Mouse (Mus musculus) forebrain, embryonic 11.5 days (tissue): ENCODE measurements around the gene Mpped2. TPM values are rescaled to one million over a fixed set of nuclear protein-coding genes. Genes with fewer than 3 reads are reported as not detected.

Source experiments
- ATAC-seq: fragments of 200-750 bp; cut with Nextera tagmentation; replicated peaks from 2 replicates; pipeline ENCODE4 v1.8.0; 2017; ENCODE audit warnings: moderate TSS enrichment; ENCODE audit not compliant: low FRiP score
- DNase-seq: peaks from one replicate; pipeline ENCODE4 v3.0.0-alpha.2; 2017; ENCODE audit warnings: low spot score
- H3K27ac ChIP-seq: fragments of 300-500 bp; sonication (generic); 2 replicates; pipeline ENCODE4 v1.5.1; 2014; ENCODE audit warnings: low read depth, low read length
- H3K27me3 ChIP-seq: fragments of 300-500 bp; sonication (generic); 2 replicates; pipeline ENCODE4 v1.6.1; 2014; ENCODE audit warnings: mild to moderate bottlenecking, low read length, mixed read lengths; ENCODE audit not compliant: control insufficient read depth, insufficient read depth
- H3K36me3 ChIP-seq: fragments of 300-500 bp; sonication (generic); 2 replicates; pipeline ENCODE4 v1.6.1; 2014; ENCODE audit warnings: mild to moderate bottlenecking, low read length, moderate library complexity, mixed read lengths; ENCODE audit not compliant: control insufficient read depth, insufficient read depth
- H3K4me1 ChIP-seq: fragments of 300-500 bp; sonication (generic); replicated peaks from 2 replicates; pipeline ENCODE4 v1.6.1; 2014; ENCODE audit warnings: low read length, mixed read lengths; ENCODE audit not compliant: control insufficient read depth, insufficient read depth
- H3K4me2 ChIP-seq: fragments of 300-500 bp; sonication (generic); 2 replicates; pipeline ENCODE4 v1.6.1; 2014; ENCODE audit warnings: low read depth, mild to moderate bottlenecking, low read length, moderate library complexity, mixed read lengths; ENCODE audit not compliant: severe bottlenecking
- H3K4me3 ChIP-seq: fragments of 300-500 bp; sonication (generic); 2 replicates; pipeline ENCODE4 v1.5.1; 2014; ENCODE audit warnings: low read depth, low read length
- H3K9ac ChIP-seq: fragments of 300-500 bp; sonication (generic); 2 replicates; pipeline ENCODE4 v1.6.1; 2014; ENCODE audit warnings: low read length
- H3K9me3 ChIP-seq: fragments of 300-500 bp; sonication (generic); 2 replicates; pipeline ENCODE4 v1.6.1; 2016; ENCODE audit warnings: low read length, mixed read lengths; ENCODE audit not compliant: control insufficient read depth
- WGBS: fragments of 180-500 bp; shearing (Covaris S2); extraction: QIAGEN DNeasy Blood & Tissue Kit; methylation state at CpG from one replicate; pipeline ENCODE4 v1.1.7; 2014; 5-methylcytosine and 5-hydroxymethylcytosine counted together
- polyA plus RNA-seq: library from polyadenylated mRNA; unstranded; fragments of >200 nt; fragmentation: Nextera tagmentation; extraction: Ambion mirVana; gene quantifications from 2 replicates; pipeline ENCODE4 v1.2.1, GENCODE M21; 2014

Mpped2 gene
- polyA plus RNA-seq, 1 experiment from 2014 or later = 102 TPM

- no peak overlapping the region for H3K27ac ChIP-seq
- ATAC-seq (no peak), DNase-seq (no peak)
- no peaks in the 10 kb centered on the region for H3K9me3 ChIP-seq
- no peak overlapping the region for H3K4me3 ChIP-seq
- no peaks in the 10 kb centered on the region for H3K36me3 ChIP-seq
- no peaks in the 10 kb centered on the region for H3K4me1 ChIP-seq
- H3K4me2 ChIP-seq = no peak overlapping the region
- 87% methylated on average over 8 of the region's 8 CpGs for WGBS
- H3K27me3 ChIP-seq = no peaks in the 10 kb centered on the region
- no peak overlapping the region for H3K9ac ChIP-seq
These were observed 18.8 kb upstream of the Mpped2 start for GRCm38 (mm10) chr2:106674319-106674718.

DNA sequence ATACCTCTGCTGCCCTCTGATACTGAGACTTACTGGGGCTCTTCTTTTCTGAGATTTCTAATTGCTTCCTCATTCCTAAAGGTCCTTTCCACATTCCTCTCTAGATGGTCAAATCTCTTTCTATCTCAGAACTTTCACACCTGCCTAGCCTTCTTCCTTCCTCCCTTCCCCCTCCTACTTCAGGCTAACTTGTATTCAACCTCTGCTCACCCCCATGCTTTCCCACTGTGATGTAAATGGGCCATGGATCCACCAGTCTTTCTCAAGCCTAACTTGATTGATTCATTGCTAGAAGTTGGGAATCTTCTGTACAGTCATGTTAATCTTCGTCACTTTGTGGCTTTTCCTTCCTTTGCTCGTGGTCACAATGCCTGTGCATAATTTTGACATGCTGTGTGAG is 15.6 kb upstream of the Mpped2 start:
- H3K4me2 ChIP-seq = no peak overlapping the region
- no peaks in the 10 kb centered on the region for H3K4me1 ChIP-seq
- H3K27me3 ChIP-seq = no peaks in the 10 kb centered on the region
- DNase-seq (no peak), ATAC-seq (no peak)
- no peak overlapping the region for H3K9ac ChIP-seq
- H3K36me3 ChIP-seq = no peaks in the 10 kb centered on the region
- no peak overlapping the region for H3K4me3 ChIP-seq
- no peaks in the 10 kb centered on the region for H3K9me3 ChIP-seq
- no peak overlapping the region for H3K27ac ChIP-seq
- WGBS = 67% methylated on average over 2 of the region's 2 CpGs

DNA sequence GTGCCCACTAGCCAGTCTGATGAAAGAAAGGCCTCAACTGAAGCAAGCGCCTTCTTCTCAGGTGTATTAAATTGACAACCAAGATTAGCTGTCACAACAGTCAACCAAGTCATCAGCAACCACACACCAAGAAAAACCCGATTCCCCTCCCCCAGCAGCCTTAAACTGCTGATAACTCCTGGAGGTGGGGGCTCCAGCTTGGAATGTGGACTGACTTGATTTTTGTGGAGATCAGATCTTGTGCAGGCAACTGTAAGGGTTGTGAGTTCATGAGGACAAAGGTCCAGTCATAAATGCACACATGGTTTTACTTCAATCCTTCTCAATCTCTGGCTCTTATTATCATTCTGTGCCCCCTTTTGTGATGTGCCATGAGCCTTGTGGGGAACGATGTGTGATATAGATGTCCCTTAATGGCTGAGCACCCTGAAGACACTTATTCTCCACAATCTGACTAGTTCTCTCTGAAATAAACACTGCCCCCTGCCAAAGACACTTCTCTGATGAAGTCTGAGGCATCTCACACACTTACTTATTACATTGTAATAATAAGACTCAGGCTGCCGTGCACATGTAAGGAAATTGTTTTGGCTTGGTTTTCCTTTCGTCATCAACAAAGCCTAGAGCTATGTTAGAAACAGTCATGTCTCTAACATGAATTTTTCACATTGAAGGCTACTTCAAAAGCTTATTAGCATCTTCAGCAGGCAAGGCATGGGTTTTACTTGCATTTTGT is 13.2 kb upstream of the Mpped2 start:
- WGBS = 84% methylated on average over 5 of the region's 5 CpGs

GRCm38 (mm10) chr2:106683185-106683831 is 9.8 kb upstream of the Mpped2 start:
- Histone ChIP-seq H3K27ac (no peak overlapping the region), H3K27me3 (no peaks in the 10 kb centered on the region), H3K36me3 (no peaks in the 10 kb centered on the region), H3K9me3 (no peaks in the 10 kb centered on the region), H3K4me3 (no peak overlapping the region), H3K4me2 (no peak overlapping the region), H3K4me1 (no peaks in the 10 kb centered on the region), H3K9ac (no peak overlapping the region)
- DNase-seq (no peak), ATAC-seq (peak; percentile 49; the same call in 1 of the 2 replicates)
- WGBS = 41% methylated on average over 9 of the region's 9 CpGs

More for the DNA sequence above, 13.2 kb upstream of the Mpped2 start:
- no peak overlapping the region for H3K4me2 ChIP-seq
- no peak overlapping the region for H3K27ac ChIP-seq
- H3K9me3 ChIP-seq = no peaks in the 10 kb centered on the region
- ATAC-seq = no peak
- no peaks in the 10 kb centered on the region for H3K27me3 ChIP-seq
- no peak for DNase-seq
- H3K9ac ChIP-seq = no peak overlapping the region
- no peak overlapping the region for H3K4me3 ChIP-seq
- no peaks in the 10 kb centered on the region for H3K36me3 ChIP-seq
- no peaks in the 10 kb centered on the region for H3K4me1 ChIP-seq

DNA sequence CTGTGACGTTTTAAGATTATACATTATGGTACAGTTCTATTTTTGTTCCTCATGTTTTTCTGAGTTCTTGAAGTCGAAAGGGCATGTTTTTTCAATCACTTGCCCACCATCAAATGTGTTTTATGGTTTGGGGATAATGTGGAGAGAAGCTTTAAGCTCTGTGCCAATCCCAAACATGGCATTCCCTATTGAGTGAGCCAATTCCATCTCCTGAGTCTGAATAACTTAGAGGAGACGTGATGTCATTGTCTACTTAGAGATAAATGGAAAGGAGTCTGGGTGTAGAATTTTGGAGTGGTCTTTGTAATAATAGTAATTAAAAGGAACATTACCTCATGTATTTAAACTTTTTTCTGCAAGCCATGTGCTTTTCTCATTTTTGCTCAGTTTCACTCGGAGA is 9.2 kb upstream of the Mpped2 start:
- no peak overlapping the region for H3K4me3 ChIP-seq
- no peaks in the 10 kb centered on the region for H3K36me3 ChIP-seq
- ATAC-seq = no peak
- no peaks in the 10 kb centered on the region for H3K27me3 ChIP-seq
- no peak overlapping the region for H3K9ac ChIP-seq
- H3K4me2 ChIP-seq = no peak overlapping the region
- no peak for DNase-seq
- H3K9me3 ChIP-seq = no peaks in the 10 kb centered on the region
- WGBS = 61% methylated on average over 4 of the region's 4 CpGs
- no peak overlapping the region for H3K27ac ChIP-seq
- no peaks in the 10 kb centered on the region for H3K4me1 ChIP-seq

GRCm38 (mm10) chr2:106691753-106692363 is 1.2 kb upstream of the Mpped2 start:
- Histone ChIP-seq H3K4me1 (peaks cover 9% of the 10 kb centered on the region; the same call in 1 of the 2 replicates), H3K9me3 (no peaks in the 10 kb centered on the region), H3K27ac (peak overlapping the region; percentile 1; the same call in 1 of the 2 replicates), H3K4me3 (no peak overlapping the region), H3K9ac (0 out of 2 replicates have a peak overlapping the region, but pooled peaks have one; percentile 9), H3K27me3 (no peaks in the 10 kb centered on the region), H3K36me3 (no peaks in the 10 kb centered on the region), H3K4me2 (peak overlapping the region; percentile 97; the same call in 1 of the 2 replicates)
- DNase-seq = no peak
- WGBS = 3% methylated on average over 6 of the region's 6 CpGs
- ATAC-seq = no peak

- under 1% methylated on average over 14 of the region's 14 CpGs for WGBS
- DNase-seq (peak; percentile 56), ATAC-seq (no peak)
- Histone ChIP-seq H3K27me3 (no peaks in the 10 kb centered on the region), H3K4me3 (peak overlapping the region; percentile 84), H3K36me3 (no peaks in the 10 kb centered on the region), H3K9ac (peak overlapping the region; percentile 98; the same call in 1 of the 2 replicates), H3K27ac (peak overlapping the region; percentile 98; the same call in 1 of the 2 replicates), H3K4me2 (peak overlapping the region; percentile 97), H3K9me3 (no peaks in the 10 kb centered on the region), H3K4me1 (peaks cover 9% of the 10 kb centered on the region; the same call in 1 of the 2 replicates)
These were observed 675 bp upstream of the Mpped2 start for GRCm38 (mm10) chr2:106692405-106692782.

DNA sequence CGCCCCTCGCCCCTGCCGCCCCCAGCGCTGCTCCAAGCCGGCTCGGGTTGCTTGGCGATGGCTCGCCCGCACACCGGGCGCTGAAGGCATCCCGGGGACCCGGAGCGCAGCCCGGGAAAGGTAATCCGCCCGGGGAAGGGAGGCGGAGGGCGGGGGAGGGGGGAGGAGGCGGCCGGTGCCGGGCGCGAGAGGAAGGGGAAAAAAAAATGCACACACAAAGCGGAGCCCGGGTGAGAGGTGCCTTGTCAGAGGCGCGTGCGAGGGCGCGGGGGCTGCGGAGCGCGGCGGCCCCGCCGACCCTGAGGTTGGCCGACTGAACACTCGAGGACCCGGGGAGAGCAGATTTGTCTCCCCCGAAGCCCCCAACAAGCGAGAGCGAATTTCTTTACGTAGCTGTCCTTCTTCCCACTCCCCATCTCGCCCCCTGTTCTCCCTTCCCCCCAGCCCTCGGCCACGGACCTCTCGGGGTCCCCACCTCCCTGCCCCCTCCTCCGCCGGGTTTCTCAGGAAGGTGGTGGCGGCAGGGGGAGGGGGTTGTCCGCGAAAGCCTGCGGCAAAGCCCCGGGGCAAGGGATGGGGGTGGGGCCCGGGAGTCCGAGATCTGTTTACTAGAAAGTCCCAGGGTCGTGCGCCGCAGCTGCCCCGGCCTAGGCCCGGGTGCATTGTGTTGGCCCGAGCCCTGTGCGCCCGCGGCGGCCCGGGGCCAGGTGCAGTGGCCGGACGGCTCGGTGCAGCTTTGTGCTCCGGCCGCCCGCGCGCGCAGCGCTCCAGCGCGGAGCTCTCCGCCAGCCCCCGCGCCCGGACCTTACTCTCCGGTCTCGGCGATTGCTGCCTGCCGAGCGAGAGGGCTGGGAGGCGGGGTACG is 865 bp downstream of the Mpped2 start:
- H3K9me3 ChIP-seq = no peaks in the 10 kb centered on the region
- 0% methylated on average over 80 of the region's 91 CpGs for WGBS
- H3K4me1 ChIP-seq = peaks cover 9% of the 10 kb centered on the region; the same call in 1 of the 2 replicates
- H3K4me3 ChIP-seq = peak overlapping the region; percentile 84
- H3K27ac ChIP-seq = peak overlapping the region; percentile 98
- H3K4me2 ChIP-seq = peak overlapping the region; percentile 97
- H3K9ac ChIP-seq = peak overlapping the region; percentile 98
- ATAC-seq (peak; percentile 81), DNase-seq (peak; percentile 91)
- H3K36me3 ChIP-seq = no peaks in the 10 kb centered on the region
- no peaks in the 10 kb centered on the region for H3K27me3 ChIP-seq
